Mouse (Mus musculus): ENCODE data around the gene Pla2g15.

Pla2g15 gene

DNA sequence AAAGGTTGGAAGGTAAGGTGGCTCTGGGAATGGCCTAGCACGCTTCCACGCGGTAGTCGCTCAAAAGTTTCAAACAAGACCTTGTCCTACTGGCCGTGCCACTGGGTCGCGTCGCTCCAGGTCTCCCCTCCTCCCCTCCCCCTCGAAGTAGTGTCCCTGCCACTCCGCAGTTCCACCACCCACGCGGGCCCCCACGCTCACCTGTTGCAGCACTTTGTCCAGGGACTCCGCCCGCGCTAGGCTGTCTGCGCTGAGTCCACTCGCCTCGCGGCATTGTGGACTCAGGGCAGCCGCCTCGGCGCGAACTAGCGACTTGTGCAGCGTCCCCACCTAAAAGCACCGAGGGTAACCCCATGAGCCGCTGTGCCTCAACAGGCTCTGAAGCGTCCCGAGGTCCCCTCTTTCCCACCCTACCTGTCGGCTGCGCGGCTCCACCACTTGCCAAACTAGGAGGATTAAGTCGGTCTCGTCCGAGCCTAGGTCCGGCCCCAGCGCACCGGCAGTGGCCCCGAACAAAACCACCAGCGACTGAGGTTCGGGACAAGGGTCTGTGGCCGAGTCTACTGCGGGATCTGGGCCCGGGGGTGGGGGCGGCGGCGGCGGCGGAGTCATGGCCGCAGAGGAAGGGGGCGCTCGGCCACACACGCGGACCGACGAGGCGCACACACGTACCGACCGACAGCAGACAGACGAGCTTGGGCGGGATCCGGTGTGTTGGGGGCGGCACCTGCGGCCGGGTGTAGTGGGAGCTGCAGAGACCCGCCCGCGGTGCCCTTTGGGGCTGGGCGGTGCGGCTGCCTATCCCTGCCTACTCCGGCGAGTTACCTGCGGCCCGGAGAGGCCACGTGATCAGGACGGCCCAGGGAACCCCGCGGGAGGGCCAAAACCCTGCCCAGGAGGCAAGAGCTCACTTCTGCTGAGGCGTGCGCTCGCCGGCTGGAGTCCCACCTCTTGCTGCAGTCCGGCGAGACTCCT is 13.8 kb upstream of the Pla2g15 start, which contains the start of gene Esrp2:
TSS of gene Esrp2 (minus strand) at position 819 of the 975 bp plus-strand sequence.
- DNase-seq = no peak

DNA sequence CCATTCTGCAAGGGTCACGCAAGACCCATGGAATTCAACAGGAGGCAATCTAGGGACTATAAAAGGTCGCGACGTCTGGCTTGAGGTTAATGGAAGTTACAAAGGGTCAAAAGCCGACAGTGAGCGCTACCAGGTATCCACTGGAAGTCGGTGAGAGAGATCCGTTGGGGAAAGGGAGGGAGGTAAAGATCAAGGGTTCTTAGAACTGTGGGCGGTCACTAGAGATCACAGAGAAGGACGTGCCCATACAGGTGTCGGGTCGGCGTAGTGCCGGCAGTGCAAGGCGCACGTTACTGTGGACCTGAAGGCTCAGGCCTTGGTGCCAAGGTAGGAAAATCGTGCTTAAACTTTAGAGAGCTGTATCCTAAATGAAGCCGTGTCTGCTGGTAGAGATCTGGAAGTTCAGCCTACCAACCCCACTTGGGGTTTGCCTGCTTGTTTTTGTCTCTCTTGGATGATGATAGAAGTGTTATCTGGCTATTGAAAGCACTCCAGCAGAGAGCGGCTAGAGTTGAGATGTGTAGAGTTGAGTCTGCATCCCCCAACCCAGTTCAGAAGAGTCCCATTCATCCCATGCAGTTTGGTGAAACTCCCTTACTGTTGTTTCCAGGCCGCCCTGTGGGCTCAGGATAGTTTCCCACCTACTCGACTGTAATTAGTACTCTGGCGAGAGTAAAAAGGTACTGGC is 12.8 kb upstream of the Pla2g15 start:
- no peak for DNase-seq

DNA sequence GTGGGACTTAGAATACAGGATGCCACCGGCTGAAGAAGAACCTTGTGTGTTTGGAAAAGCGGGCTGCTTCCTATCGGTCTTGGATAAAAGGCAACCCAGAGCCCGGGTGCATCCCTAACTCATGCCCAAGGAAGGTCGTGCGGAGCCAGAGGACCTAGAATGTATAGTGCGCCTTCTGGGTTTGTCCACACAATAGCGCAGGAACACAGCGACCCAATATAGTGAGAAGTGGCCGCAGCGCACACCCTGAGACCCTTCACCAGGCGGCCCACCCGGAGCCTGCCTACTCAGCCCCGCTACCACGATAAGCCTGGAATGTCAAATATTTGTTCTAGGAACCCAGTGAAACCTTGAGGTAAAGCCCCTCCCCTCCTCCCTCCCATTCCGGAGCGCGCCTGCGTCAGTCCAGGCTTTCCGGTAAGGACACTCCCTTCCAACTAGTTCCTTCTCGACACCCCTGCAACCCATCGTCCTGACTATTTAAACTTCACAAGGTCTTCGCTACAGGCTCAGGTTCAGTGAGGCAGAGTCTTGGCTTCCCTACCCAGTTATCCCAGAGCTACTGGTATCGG is 12.2 kb upstream of the Pla2g15 start:
- peak; percentile 52 for DNase-seq

DNA sequence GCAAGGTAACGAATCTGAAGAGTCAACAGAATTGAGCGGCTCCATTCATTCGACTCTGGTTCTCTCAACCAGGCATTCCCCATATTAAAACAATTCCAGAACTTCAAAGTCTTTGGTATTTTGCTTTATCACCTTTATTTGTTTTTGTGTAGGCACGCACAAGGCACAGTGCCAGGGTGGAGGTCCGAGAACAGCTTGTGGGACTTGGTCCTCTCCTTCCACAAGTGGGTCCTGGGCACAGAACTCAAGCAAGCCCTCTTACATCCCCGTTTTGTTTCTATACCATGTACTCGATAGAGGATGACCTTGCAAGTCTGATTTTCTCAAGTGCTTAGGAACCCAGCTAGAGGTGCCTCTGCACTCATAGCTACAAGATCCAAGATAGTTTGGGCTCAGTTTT is 11.6 kb upstream of the Pla2g15 start:
- no peak for DNase-seq

DNA sequence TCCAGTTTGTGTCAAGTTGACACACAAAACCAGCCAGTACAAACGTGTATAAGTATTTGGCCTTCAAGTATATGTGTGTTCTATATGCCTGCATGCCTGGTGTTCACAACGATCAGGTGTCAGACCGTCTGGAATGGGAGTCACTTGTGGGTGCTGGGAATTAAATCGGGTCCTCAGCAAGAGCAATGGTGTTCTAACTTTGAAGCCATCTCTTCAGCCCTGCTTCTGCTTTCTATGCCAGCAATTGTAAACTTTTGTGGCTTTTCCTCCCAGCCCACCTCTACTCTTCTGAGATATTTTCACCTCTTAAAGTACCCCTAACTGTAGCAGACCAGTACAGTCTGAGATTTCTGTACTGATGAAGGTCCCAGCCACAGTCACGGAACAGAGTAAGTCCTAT is 10.0 kb upstream of the Pla2g15 start:
- no peak for DNase-seq

DNA sequence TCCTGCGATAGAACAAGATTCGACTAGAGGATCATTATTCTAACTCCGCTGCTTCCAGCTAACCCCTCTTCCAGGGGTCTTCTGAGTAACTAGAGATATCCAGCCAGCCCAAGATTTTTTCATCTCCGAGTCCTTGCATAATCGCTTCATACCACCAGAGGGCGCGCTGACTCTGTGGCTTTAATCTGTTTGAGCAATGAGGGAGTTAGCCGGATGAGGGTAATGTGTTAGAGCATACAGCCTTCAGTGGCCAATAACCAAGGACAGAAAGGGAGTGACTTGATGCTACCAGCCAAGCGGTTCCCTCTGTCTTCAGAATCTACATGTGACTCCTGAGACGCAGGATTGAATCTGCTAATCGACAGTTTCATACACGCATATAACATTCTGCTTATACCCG is 9.4 kb upstream of the Pla2g15 start:
- DNase-seq = peak; percentile 74

DNA sequence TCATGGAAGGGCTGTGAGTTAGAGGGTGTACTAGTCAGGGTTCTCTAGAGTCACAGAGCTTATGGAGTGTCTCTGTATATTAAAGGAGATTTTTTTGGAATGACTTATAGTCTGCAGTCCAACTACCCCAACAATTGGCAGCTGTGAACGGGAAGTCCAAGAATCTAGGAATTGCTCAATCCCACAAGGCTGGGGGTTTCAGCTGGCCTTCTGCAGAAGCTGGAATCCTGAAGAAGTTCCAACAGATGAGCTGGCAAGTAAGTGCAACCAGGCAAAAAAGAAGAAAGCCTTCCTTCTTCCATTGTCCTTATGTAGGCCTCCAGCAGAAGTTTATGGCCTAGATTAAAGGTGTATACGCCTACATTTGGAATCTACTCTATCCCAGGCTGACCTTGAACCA is 4.9 kb upstream of the Pla2g15 start:
- DNase-seq = no peak

DNA sequence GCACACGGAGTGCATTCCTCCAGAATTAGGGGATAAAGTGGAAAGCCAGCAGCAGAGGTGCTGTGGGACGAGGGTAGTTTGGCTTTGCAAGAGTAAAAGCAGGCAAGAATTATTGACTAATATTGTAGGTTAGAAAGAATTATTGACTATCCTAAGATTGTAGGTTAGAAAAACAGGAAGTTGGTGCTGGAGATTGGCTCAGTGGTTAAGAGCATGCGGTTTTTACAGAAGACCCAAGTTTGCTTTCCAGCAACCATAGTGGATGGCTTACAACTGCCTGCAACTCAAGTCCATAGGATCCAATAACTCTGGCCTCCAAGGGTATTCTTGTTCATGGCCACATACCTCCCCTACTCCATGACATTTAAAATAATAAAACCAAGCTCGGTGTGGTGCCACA is 4.2 kb upstream of the Pla2g15 start:
- no peak for DNase-seq

DNA sequence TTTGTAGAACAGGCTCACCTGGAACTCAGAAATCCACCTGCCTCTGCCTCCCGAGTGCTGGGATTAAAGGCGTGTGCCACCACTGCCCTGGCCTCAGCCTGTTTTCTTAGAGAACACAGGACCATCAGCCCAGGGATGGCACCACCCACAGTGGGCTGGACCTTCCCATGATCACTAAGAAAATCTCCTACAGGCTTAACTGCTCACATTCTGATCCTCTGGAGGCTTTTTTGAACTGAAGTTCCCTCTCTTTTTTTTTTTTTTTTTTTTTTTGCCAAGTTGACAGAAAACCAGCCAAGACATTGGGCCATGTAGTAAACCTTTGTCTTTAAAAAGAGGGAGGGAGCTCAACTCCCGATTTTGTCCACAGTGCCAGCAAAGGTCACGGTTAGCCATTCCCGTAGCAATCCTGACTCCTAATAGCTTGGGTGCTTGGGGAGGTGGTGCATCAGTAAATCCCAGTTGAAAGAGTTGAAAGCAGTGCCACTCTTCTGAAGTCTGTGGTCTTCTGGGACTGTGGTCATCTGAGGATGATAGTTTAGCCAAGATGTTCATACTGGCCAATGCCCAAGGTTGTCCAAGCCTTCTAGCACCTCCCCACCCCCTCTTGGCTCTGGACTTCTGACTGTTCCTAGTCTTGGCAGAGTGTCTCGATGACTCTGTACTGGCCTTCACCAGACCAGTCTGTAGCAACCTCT is 2.2 kb upstream of the Pla2g15 start:
- no peak for DNase-seq

DNA sequence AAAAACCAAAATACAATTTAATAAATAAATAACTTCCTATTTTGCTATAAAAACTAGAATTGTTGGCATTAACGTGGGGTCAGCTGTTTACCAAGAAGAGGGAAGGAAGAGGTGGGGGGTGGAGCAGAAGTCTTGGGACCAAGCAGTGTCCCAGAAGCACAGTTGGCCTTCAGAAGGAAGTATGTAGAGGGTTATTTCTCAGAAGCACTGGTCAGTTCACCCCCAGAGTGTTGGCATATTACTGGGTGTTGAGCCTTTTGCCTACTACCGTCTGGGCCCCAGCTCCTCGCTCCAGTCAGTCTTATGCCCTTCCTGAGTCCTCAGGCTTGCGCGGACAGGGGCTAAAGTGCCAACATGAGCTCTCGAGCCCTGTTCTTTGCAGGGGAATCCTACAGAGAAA is 1.2 kb upstream of the Pla2g15 start:
- no peak for DNase-seq

DNA sequence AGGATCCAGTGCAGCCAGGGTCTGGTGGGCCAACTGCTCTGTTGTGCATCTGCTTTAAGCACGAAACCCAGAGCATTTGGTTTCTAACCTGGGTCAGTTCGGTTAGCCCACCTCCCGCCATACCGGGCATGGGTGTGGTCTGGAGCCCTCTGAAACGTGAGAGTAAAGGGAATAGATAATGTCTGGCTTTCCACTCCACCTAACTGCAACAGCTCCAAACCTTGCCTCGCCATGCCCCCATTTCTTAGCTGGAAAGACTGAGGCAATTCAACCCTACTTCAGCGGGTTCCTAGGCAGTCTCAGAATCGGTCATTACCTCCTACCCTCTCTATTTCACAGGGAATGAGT is 428 bp downstream of the Pla2g15 start:
- DNase-seq = no peak

DNA sequence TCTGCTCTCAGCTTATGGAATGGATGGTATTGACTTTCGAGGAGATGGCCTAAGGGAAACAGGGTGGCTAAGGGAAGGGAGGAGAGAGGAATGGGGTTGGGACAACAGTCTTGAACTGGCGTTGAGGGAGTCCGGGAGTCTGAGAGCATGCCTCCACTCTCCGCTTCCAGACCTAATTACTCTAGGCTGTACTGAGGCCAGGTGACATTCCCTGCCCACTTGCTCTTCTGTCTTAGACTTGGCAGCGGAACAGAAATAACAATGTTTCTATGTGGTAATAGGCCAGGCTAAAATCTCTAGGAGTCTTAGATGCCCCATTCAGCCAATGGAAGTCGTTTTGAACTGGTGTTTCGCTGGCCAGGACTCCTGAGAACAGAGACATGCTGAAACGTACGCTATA is 842 bp downstream of the Pla2g15 start:
- DNase-seq = no peak

DNA sequence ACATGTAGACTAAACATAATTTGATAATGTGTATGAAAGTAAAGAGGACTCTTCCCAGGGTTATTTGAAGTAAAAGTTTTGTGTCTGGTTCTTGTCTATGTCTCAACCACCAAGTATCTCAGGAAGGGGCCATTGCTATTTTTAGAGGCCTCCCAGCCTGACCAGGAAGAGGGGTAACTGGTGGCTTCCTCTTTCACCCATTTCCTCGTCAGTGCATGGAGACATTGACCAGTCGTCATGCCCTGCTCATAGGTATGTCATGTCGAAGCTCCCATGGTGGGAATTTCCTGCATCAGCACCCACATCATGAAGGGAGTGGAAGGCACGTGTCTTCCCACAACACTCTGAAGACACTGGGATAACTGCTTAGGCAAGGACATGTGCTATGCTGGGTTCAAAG is 2.7 kb downstream of the Pla2g15 start:
- DNase-seq = no peak

DNA sequence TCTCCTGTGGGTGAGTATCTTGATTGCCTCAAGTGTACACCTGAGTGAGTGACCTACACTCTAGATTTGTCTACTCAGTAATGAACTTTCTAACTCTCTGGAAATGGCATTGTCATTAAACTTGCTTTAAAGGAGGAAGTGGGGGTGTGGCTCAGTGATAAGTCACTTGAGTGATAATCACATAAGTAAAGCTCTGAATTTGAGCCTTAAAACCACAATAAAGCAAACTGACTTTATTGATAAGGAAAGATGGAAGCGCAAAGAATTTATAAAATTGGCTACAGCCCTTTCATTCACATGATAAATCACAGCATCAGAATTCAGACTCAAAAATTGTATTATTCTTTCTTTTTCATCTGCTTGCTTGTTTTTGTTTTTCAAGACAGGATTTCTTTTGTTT is 7.2 kb downstream of the Pla2g15 start:
- no peak for DNase-seq

DNA sequence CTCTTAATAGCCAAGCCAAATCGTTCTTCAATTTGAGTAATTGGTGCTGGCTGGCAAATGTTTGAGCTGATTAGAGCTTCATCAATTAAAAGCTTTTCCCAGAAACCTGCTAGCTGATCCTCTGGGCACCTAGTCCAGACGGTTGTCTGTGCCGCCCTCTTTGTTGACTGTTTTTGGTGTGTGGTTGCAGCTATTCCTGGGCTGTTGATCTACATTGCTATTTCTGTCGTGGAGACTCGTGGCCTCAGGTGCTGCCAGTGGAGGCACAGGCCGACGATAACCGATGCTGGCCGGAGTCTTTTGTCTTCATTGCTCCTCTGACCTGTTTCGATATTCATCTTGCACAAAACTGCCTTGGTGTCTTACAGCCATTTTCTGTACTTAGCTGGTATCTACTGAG is 8.2 kb downstream of the Pla2g15 start:
- no peak for DNase-seq

DNA sequence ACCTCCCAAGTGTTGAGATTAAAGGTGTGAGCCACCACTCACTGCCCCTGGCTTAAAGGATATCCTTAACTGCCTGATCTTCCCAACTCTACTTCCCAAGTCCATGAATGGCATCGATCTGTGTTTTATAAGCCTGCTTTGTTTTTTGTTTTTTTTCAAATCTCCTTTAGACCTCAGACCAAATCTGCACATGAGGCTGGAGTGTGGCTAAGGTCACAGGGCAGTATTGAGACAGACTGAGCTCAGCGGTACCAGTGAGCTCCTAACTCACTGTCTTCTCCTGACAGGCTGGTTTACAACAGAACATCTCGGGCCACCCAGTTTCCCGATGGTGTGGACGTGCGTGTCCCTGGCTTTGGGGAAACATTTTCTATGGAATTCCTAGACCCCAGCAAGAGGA is 9.7 kb downstream of the Pla2g15 start:
- no peak for DNase-seq

DNA sequence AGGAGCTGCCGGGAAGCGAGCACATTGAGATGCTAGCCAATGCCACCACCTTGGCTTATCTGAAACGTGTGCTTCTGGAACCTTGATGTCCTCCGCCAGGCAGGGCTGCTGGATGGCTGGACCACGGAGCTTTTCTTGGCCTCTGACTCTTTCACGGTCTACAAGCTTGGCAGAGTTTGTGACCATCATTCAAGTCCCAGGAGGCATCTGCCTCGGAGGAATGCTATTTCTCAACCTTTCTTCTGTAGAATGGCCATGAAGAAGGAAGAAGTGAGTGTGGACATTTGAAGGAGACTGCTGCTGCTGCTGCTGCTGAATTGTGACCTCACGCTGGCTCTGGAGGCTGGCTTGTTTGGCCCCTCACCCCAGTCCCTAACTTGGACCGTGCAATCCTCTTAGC is 13.1 kb downstream of the Pla2g15 start:
- no peak for DNase-seq

DNA sequence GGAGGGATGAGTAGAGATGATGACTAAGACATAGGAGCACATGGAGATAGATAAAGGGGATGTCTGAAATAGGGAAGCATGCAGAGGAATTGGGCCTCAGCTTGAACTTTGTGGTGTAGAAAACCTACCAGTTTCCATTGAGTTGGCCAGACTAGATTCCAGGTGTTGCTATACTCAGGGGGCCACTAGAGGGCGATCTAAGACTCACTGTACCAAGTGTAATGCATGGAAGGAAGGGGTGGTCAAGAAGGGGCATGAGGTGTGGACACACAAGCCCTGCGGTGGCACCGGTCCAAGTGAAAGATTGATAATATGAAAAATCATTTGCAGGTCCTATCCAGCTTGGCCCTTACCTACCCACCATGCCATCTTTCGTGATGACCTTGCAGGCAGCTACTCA is 15.3 kb downstream of the Pla2g15 start:
- peak; percentile 69 for DNase-seq

DNA sequence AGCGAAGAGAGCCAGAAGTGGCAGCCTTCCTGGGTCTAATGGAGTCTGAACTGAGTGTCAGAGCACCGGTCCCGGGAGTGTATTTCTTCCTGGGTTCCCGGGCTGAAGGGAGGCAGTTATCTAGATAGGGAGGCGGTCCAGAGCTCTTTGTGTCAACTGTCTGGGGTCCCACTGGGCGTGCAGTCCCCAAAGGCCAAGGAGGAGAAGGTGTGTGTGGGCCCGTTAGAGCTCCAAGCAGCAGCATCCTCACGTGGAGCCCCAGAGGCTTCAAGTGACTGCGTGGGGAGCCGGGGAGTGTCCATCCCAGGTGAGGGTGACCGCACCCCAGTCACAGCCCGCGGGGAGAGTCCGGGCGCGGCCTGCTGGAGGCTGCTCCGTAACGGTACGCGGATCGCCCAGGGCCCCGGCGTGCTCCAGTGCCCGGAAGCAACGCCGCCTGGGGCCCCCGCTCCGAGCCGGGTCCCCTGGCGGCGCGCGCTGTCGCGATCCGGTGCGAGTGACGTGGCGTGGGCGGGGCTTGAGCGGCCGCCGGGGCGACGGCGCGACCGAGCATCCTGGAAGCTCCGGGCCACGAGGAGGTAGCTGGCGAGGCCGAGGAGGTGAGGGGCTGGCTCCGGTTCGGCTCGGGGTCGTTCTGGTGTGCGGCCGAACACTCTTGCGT is 18.3 kb downstream of the Pla2g15 start, which contains the start of gene Slc7a6:
TSS of gene Slc7a6 (plus strand) at position 502 of the 661 bp plus-strand sequence.
- DNase-seq = peak; percentile 92

DNA sequence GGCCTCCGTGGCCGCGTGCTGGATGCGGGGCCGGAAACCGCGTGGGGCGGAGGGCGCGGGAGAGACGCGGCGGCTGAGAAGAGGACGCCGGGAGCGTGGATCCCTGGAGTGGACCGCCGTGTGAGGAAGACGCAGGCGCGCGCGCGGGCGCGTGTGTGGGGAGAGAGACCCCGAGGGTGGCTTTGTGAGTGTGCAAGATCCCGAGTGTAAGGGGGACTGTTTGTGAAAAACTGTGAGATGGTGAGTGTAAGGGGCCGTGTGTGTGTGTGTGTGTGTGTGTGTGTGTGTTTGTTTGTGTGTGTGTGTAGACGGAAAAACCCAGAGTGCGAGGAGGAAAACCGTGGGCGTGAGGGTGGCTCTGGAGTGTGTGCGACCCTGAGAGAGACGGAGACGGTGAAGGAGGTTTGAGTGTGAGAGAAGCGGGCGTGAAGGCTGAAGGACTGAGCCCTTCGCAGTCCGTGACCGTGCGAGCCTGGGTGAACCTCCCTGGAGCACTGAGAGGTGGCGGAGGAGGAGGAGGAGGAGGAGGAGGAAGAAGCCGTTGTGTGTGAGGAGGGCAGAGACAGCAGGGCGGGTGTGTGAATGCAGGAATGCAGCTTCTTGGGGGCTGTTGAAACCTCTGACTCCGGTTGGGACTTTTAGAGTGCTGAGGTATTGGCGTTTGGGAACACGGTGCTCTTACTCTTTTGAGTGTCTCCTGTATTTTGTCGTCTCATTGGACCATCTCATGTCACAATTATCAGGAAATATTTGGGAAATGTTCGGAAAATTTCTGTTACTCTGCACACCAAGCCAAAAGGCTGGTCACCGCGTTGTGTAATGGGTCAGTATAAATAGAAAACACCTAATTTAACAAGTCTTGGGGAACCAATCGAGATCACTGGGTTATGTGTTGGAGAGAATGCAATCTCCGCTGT is 19.1 kb downstream of the Pla2g15 start:
- peak; percentile 40 for DNase-seq

DNA sequence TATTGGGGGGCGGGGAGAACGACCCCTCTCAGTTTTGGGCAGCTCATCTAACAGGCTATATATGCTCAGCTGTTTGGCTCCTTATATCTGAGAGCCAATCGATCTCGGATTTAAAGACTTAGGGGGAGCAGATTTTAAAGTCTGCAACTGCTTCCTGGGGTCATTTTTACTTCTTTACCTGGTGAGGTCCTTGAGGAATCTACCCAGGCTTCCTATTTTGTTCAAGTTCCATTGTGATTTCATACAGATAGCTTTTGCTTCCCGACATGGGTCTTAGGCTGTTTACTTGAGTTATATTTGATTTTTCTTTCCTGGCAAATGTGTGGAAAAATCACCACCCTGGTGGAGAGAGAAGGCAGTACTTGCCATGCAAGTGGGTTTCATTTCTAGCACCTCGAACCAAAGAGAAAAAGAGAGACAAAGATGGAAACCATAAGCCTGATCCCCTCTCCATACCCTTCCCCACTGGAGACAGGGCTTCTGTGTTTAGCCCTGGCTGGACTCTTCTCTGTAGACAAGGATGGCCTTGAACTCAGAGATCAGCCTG is 19.8 kb downstream of the Pla2g15 start:
- no peak for DNase-seq

All from right cerebral cortex, adult 18-20 months (tissue).